Mouse (Mus musculus): ENCODE results near the gene Mov10. TPM values are rescaled to one million over a fixed set of nuclear protein-coding genes. Genes with fewer than 3 reads are reported as not detected.

Mov10 gene
- polyA plus RNA-seq, 1 experiment: 1.5 TPM

- peaks cover 23% of the 10 kb centered on the region for H3K4me1 ChIP-seq (ENCODE audit: control insufficient read depth, insufficient read depth, insufficient read length, low read length)
- H3K27ac ChIP-seq (replicated peaks; ENCODE audit: low read depth, low read length): no peak overlapping the region
- no peak overlapping the region for H3K4me3 ChIP-seq (ENCODE audit: insufficient read depth, low read depth, low read length)
Measured at GRCm38 (mm10) chr3:104792360-104793270, 25.7 kb downstream of the Mov10 start.

GRCm38 (mm10) chr3:104791671-104792070 lies 26.7 kb downstream of the Mov10 start:
- Histone ChIP-seq H3K27ac (replicated peaks; ENCODE audit: low read depth, low read length) (peak overlapping the region; percentile 33; the same call in 1 of the 2 replicates), H3K4me3 (ENCODE audit: insufficient read depth, low read depth, low read length) (peak overlapping the region; percentile 92), H3K4me1 (ENCODE audit: control insufficient read depth, insufficient read depth, insufficient read length, low read length) (peaks cover 23% of the 10 kb centered on the region)

GRCm38 (mm10) chr3:104791017-104791416 lies 27.3 kb downstream of the Mov10 start:
- Histone ChIP-seq H3K27ac (replicated peaks; ENCODE audit: low read depth, low read length) (peak overlapping the region; percentile 99), H3K4me3 (ENCODE audit: insufficient read depth, low read depth, low read length) (peak overlapping the region; percentile 92), H3K4me1 (ENCODE audit: control insufficient read depth, insufficient read depth, insufficient read length, low read length) (peaks cover 23% of the 10 kb centered on the region)

- H3K4me3 ChIP-seq (ENCODE audit: insufficient read depth, low read depth, low read length): peak overlapping the region; percentile 92
- H3K27ac ChIP-seq (replicated peaks; ENCODE audit: low read depth, low read length): peak overlapping the region; percentile 99
- H3K4me1 ChIP-seq (ENCODE audit: control insufficient read depth, insufficient read depth, insufficient read length, low read length): peaks cover 23% of the 10 kb centered on the region
Measured at GRCm38 (mm10) chr3:104790401-104790937, 27.9 kb downstream of the Mov10 start.

GRCm38 (mm10) chr3:104789822-104790221 lies 28.5 kb downstream of the Mov10 start:
- peaks cover 23% of the 10 kb centered on the region for H3K4me1 ChIP-seq (ENCODE audit: control insufficient read depth, insufficient read depth, insufficient read length, low read length)
- peak overlapping the region; percentile 99 for H3K27ac ChIP-seq (replicated peaks; ENCODE audit: low read depth, low read length)
- peak overlapping the region; percentile 92 for H3K4me3 ChIP-seq (ENCODE audit: insufficient read depth, low read depth, low read length)

- Histone ChIP-seq H3K4me3 (ENCODE audit: insufficient read depth, low read depth, low read length) (peak overlapping the region; percentile 92), H3K4me1 (ENCODE audit: control insufficient read depth, insufficient read depth, insufficient read length, low read length) (peaks cover 23% of the 10 kb centered on the region), H3K27ac (replicated peaks; ENCODE audit: low read depth, low read length) (peak overlapping the region; percentile 99)
Measured at GRCm38 (mm10) chr3:104789312-104789605, 29.1 kb downstream of the Mov10 start.

- H3K4me1 ChIP-seq (ENCODE audit: control insufficient read depth, insufficient read depth, insufficient read length, low read length): peaks cover 20% of the 10 kb centered on the region
- peak overlapping the region; percentile 92 for H3K4me3 ChIP-seq (ENCODE audit: insufficient read depth, low read depth, low read length)
- H3K27ac ChIP-seq (replicated peaks; ENCODE audit: low read depth, low read length): peak overlapping the region; percentile 99
Measured at GRCm38 (mm10) chr3:104788561-104789311, 29.6 kb downstream of the Mov10 start.

GRCm38 (mm10) chr3:104788075-104788474 lies 30.3 kb downstream of the Mov10 start, which contains the start of gene Rhoc:
Rhoc (plus strand) TSS chr3:104788375.
- H3K4me3 ChIP-seq (ENCODE audit: insufficient read depth, low read depth, low read length): peak within 1 kb of the TSS; percentile 92
- peak within 1 kb of the TSS; percentile 99 for H3K27ac ChIP-seq (replicated peaks; ENCODE audit: low read depth, low read length)
- peaks cover 22% of the 10 kb centered on the region for H3K4me1 ChIP-seq (ENCODE audit: control insufficient read depth, insufficient read depth, insufficient read length, low read length)

- Histone ChIP-seq H3K4me3 (ENCODE audit: insufficient read depth, low read depth, low read length) (no peak overlapping the region), H3K27ac (replicated peaks; ENCODE audit: low read depth, low read length) (no peak overlapping the region), H3K4me1 (ENCODE audit: control insufficient read depth, insufficient read depth, insufficient read length, low read length) (peaks cover 9% of the 10 kb centered on the region; the same call in 1 of the 2 replicates)
Measured at GRCm38 (mm10) chr3:104785284-104785683, 33.1 kb downstream of the Mov10 start.

GRCm38 (mm10) chr3:104783971-104784500 lies 34.3 kb downstream of the Mov10 start:
- Histone ChIP-seq H3K4me3 (ENCODE audit: insufficient read depth, low read depth, low read length) (no peak overlapping the region), H3K27ac (replicated peaks; ENCODE audit: low read depth, low read length) (peak overlapping the region; percentile 37; the same call in 1 of the 2 replicates), H3K4me1 (ENCODE audit: control insufficient read depth, insufficient read depth, insufficient read length, low read length) (peaks cover 6% of the 10 kb centered on the region; the same call in 1 of the 2 replicates)

- H3K4me3 ChIP-seq (ENCODE audit: insufficient read depth, low read depth, low read length): peak overlapping the region; percentile 66
- peaks cover 6% of the 10 kb centered on the region; the same call in 1 of the 2 replicates for H3K4me1 ChIP-seq (ENCODE audit: control insufficient read depth, insufficient read depth, insufficient read length, low read length)
- H3K27ac ChIP-seq (replicated peaks; ENCODE audit: low read depth, low read length): peak overlapping the region; percentile 42
Measured at GRCm38 (mm10) chr3:104782061-104782681, 36.2 kb downstream of the Mov10 start.

GRCm38 (mm10) chr3:104781471-104781903 lies 36.9 kb downstream of the Mov10 start, which contains the start of gene Fam19a3:
Fam19a3 (minus strand) TSS chr3:104781840.
- Histone ChIP-seq H3K4me1 (ENCODE audit: control insufficient read depth, insufficient read depth, insufficient read length, low read length) (peaks cover 6% of the 10 kb centered on the region; the same call in 1 of the 2 replicates), H3K27ac (replicated peaks; ENCODE audit: low read depth, low read length) (peak within 1 kb of the TSS; percentile 42), H3K4me3 (ENCODE audit: insufficient read depth, low read depth, low read length) (peak within 1 kb of the TSS; percentile 66)

GRCm38 (mm10) chr3:104780561-104781420 lies 37.6 kb downstream of the Mov10 start, which contains the start of gene Ppm1j:
Ppm1j (plus strand) TSS chr3:104781056.
- Histone ChIP-seq H3K4me1 (ENCODE audit: control insufficient read depth, insufficient read depth, insufficient read length, low read length) (peaks cover 6% of the 10 kb centered on the region; the same call in 1 of the 2 replicates), H3K4me3 (ENCODE audit: insufficient read depth, low read depth, low read length) (peak within 1 kb of the TSS; percentile 66), H3K27ac (replicated peaks; ENCODE audit: low read depth, low read length) (peak within 1 kb of the TSS; percentile 42)

Measured in brown adipose tissue, adult 24 weeks (tissue).